Mouse (Mus musculus) urinary bladder, adult 2 months (tissue): ENCODE measurements around the gene S100a7a. TPM values are rescaled to one million over a fixed set of nuclear protein-coding genes. Genes with fewer than 3 reads are reported as not detected.

Experiments used
- DNase-seq: peaks from one replicate; pipeline ENCODE4 v3.0.0; 2022; ENCODE audit warnings: low spot score
- polyA plus RNA-seq: library from polyadenylated mRNA; depleted of rRNA; stranded (reverse); fragments of >200 nt; gene quantifications from 2 replicates; pipeline ENCODE4 v1.2.3, GENCODE M21; 2012

Gene S100a7a
- polyA plus RNA-seq, 1 experiment: 6.6 TPM

GRCm38 (mm10) chr3:90627807-90628206 lies 26.0 kb upstream of the S100a7a start:
- DNase-seq: no peak

DNA sequence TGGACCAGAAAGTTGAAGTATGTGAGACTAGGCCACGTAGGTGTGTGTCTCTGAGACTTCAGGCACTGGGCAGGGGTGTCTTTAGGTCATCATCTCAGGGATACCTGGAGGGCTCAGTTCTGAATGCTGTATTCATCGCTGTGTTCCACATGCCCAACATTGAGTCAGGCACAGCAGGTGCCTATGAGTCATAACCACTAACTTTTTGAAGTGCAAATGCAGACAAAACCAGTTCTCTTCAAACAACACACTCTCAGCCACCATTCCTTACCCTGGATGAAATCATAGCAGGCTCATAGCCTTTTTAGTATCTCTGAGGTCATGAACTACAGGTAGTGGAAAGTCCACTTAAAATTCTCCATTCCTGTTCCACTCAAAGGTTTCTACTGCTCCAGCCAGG lies 24.5 kb upstream of the S100a7a start:
- DNase-seq: no peak

DNA sequence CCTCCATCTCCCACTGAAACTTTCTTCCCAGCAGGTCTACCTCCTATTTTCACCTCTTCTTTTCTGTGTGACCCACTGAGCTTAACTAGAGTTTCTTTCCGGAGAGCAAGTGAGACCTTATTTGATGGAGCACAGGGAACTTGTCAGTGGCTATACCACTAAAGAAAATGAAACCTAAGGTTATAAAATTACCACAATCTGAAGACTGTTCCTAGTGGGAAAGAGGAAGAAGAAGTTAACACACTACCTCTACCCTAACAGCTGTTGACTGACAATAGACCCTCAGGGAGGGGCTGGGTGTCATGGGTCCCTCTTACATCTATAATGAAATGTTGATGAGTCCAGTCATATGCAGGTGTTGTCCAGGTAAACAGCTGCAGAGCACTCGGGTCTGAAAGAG lies 21.8 kb upstream of the S100a7a start:
- no peak for DNase-seq

- no peak for DNase-seq
Observed at GRCm38 (mm10) chr3:90638511-90639275, 15.1 kb upstream of the S100a7a start.

DNA sequence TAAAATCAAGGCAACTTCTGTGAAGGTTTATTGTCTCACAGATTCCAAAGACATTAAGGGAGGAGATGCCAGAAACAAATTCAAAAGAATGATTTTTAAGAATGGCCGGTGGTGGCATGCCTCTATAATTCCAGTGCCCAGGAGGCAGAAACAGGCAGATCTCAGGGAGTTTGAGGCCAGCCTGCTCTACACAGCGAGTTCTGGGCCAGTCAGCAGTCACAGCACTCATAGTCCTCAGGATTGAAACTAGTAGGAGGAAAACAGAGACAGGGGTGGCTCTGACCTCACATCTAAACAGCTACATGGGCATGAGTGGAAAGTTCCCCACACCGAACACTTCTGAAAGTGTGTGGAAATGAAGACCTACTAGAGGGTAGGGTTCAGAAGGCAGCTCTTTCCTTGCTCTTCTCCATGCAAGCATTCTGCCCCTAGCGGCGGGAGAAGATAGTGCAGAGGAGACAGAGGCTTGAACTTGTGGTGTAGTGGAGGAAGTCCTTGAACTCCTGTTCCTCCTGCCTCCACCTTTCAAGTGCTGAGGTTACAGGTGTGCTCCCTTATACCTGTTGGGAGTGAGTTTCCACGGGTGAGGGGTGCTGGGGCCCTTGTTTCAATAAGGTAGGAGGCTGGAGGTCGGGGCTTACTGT lies 14.2 kb upstream of the S100a7a start:
- no peak for DNase-seq

- DNase-seq: no peak
Observed at GRCm38 (mm10) chr3:90640981-90641380, 12.8 kb upstream of the S100a7a start.

DNA sequence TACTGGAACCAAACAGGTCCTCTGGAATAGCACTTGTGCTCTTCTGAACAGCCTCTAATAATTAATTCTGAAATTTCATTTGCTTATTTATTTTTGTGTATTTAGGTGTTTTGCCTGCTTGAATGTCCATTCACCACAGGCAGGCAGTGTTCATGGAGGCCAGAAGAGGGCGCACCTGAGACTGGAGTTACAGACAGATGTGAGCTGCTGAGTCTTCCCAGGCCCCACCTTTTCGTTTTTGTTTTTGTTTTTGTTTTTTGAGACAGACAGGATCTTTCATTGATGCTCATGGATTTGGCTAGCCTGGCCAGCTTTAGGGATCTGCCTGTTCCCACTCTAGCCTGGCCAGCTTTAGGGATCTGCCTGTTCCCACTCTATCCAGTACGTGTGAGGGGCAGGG lies 9.6 kb upstream of the S100a7a start:
- no peak for DNase-seq

DNA sequence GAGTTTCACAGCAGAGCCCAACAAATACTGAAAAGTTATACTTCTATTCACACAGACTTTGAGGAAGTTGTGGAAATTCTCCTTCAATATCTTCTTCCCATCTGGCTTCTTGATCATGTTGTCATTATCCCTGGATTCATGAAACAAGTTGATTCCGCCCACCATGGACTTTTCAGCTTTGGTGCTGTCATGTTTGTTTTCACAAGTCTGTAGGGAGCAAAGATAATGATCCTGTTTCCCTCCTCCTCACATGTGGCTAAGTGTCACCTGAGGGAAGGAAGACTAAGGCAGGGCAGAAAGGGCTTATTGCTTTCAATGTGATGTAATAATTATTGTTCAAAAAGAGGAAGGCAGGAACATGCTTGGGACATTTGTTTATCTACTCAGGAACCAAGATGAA lies 6.5 kb upstream of the S100a7a start:
- no peak for DNase-seq

DNA sequence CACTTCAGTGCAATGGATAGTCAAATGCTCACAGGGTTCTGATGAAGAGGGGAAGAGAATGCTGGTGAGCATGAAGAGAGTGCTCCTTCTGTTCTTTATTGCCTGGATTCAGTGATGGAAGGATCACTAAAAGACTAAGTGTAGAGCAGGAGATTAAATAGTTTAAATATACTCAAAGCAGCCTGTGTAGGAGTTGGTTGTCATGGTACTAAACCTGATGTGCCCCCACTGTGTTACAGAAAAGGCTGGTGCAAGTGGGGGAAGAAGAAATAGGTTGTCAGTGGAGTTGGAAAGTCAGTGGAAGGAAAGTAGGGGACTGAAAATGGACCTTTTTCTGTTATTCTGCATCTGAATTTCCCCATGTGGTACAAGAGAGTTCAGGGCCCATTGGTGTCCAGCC lies 4.8 kb upstream of the S100a7a start:
- DNase-seq: no peak

GRCm38 (mm10) chr3:90649832-90650231 lies 4.0 kb upstream of the S100a7a start:
- DNase-seq: no peak

DNA sequence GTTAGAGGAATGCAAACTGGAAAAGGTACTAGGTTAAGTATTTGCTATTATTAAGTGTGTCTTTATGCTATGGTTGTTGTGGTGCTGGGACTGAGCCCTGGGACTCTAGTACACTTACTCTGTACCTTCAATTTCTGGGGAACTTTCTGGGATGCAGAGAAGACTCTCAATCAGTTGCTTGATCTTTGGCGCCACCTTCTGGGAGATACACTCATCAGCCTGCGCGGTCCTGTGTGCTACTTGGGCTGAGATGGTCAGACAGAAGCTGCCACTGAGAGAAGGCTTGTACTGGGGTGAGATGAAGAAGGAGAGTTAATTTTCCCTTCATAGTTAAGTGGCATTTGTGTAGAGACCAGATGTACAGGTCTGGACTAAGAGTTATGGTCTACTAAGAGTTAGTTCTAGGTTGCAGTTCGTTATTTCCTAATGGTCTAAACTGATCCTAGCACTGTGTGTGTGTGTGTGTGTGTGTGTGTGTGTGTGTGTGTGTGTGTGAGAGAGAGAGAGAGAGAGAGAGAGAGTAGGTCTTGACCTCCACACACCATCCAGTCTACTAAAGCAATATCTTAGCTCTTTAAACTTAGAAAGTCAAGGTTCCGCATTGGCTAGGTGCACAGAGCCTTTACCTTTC lies 824 bp upstream of the S100a7a start:
- DNase-seq: no peak

DNA sequence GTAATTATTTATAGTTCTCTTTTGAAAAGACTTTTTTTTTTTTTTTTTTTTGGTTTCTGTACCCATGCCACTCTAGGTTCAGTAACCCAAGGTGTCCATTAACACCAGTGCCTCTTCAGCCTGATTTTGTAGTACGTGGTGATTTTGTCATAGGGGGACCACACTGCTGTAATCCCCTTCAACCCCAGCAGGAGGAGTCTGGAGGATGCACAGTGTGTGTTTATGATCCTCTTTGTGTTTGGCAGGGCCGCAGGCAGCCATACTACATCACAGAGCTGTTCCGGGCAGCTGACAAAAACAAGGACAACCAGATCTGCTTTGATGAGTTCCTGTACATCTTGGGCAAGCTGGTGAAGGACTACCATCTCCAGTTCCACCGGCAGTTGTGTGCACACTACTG lies 3.6 kb downstream of the S100a7a start:
- DNase-seq: no peak

DNA sequence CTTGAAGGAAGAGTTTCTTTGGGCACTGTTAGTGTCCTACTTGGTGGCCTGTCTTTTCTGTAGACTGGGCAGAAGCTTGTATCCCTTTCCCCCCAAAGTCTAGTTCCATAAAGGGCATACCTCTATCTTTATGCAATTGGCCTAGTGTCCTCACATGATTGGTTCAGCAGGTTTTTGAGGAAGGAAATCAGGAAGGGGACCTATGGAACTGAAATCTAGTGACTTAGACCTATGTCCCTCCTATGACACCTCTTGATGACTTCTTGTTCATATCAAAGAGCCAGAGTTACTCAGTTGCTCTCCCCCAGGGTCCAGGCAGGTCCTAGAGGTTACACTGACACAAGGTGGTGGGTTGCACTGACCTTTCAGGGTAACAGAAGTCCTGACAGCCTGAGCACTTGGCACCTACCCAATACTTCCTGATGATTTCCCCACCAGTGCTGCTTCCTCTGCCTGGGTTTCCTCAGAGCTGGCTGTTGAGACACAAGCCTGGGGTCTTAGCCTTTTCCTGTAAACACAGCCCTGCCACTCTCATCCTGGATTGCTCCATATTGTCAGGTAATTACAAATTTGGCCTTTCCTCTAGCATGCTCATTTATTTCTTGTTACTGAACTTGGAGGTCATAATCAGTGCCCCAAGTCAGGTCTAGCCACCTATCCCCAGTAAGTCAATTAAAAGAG lies 5.7 kb downstream of the S100a7a start:
- no peak for DNase-seq

DNA sequence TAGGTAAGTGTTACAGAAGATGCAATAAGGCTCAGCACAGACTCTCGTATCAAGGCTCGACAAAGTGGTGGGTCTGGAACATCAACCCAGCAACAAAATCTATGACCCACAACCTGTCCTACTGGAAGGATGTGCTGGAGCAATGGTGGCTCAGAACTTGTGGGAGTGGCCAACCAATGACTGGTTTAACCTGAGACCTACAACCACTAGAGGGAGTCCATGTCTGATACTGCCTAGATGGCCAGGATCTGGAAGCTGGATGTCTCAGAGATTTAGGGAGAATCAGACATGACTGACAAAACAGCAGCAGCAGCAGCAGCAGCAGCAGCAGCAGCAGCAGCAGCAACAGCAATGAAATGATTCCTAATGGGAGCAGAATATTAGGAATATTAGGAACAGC lies 10.4 kb downstream of the S100a7a start:
- DNase-seq: no peak

DNA sequence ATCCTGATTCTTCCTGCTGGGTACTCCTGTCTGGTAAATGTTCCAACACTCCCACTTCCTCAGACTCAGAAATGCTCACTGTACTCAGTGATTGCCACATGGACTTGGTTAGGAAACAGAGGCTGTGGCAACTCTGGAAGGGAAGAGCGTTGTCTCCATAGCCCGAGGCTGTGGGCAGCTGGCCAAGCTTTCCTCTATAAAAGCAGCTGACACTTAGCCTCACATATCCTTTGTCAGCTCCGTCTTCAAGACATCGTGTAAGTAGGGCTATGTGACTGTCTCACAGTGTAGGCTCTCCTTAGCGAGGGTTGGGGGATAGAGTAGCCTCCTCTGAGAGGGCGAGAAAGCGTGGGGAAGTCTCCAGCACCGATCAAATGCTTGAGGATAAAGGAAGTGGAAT lies 15.0 kb downstream of the S100a7a start, which contains the start of gene S100a8:
TSS of gene S100a8 (plus strand) at position 133 of the 400 bp plus-strand sequence.
- DNase-seq: no peak

- DNase-seq: no peak
Observed at GRCm38 (mm10) chr3:90678656-90679055, 24.8 kb downstream of the S100a7a start.

- no peak for DNase-seq
Observed at GRCm38 (mm10) chr3:90683929-90684328, 30.1 kb downstream of the S100a7a start.

DNA sequence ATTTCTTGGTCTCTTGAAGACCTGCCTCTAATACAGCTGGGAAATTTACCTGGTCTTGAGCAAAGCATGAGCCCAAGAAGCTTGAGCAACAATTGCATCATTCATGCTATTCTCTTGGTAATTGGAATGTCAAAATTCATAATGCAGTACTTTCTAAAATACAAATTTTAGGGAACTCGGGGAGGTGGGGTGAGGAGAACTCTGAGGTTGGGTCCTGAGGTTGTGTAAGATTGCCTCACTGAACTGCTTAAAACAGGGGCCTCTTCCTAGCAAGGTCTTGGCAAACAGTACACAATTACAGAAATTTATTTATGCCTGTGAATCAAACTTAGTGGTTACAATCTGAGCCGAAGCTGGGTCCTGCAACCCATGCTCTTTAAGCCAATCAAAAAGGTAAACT lies 33.0 kb downstream of the S100a7a start:
- no peak for DNase-seq

- DNase-seq: no peak
Observed at GRCm38 (mm10) chr3:90693496-90693895, 39.7 kb downstream of the S100a7a start.

GRCm38 (mm10) chr3:90695613-90696012 lies 41.8 kb downstream of the S100a7a start, which contains the start of gene S100a9:
S100a9 (minus strand) TSS chr3:90695721.
- no peak for DNase-seq

DNA sequence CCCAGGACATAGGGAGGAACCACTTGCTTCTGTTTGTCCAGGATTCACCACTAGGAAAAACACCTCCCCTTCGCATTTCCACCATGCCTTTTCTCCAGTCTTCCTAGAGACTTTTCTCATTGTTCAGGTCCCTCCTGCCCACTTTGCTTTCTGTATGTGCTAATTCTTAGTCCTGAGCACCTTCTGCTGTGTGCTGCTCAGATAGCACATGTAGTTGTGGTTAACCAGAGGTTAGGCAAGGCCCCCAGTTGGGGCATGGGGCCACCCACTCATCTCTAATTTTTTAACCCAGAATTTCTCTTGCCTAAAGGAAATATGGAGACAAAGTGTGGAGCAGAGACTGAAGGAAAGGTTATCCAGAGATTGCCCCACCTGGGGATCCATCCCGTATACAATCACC lies 48.4 kb downstream of the S100a7a start:
- DNase-seq: no peak
